Mouse (Mus musculus) neural tube, embryonic 11.5 days (tissue): Measurements from ENCODE around the gene Casr. TPM values are rescaled to one million over a fixed set of nuclear protein-coding genes. Genes with fewer than 3 reads are reported as not detected.

Experiments
- ATAC-seq: fragments of 200-750 bp; cut with Nextera tagmentation; 2 replicates; pipeline ENCODE4 v1.8.0; 2017; ENCODE audit warnings: moderate number of reproducible peaks, mild to moderate bottlenecking, moderate TSS enrichment, moderate library complexity; ENCODE audit not compliant: insufficient read depth, low FRiP score, low TSS enrichment
- DNase-seq: peaks from one replicate; pipeline ENCODE4 v3.0.0-alpha.2; 2015; ENCODE audit warnings: low spot score
- H3K27ac ChIP-seq: fragments of 300-500 bp; sonication (generic); 2 replicates; pipeline ENCODE4 v1.5.1; 2014; ENCODE audit warnings: low read depth, mild to moderate bottlenecking, low read length
- H3K27me3 ChIP-seq: fragments of 300-500 bp; sonication (generic); 2 replicates; pipeline ENCODE4 v1.6.1; 2014; ENCODE audit warnings: mild to moderate bottlenecking, low read length, mixed read lengths; ENCODE audit not compliant: control insufficient read depth, insufficient read depth
- H3K36me3 ChIP-seq: fragments of 300-500 bp; sonication (generic); 2 replicates; pipeline ENCODE4 v1.6.1; 2014; ENCODE audit warnings: mild to moderate bottlenecking, low read length, moderate library complexity, mixed read lengths; ENCODE audit not compliant: control insufficient read depth, insufficient read depth
- H3K4me1 ChIP-seq: fragments of 300-500 bp; sonication (generic); 2 replicates; pipeline ENCODE4 v1.6.1; 2014; ENCODE audit warnings: low read length, mixed read lengths; ENCODE audit not compliant: control insufficient read depth, insufficient read depth
- H3K4me2 ChIP-seq: fragments of 300-500 bp; sonication (generic); 2 replicates; pipeline ENCODE4 v1.6.1; 2014; ENCODE audit warnings: low read depth, mild to moderate bottlenecking, moderate library complexity
- H3K4me3 ChIP-seq: fragments of 300-500 bp; sonication (generic); 2 replicates; pipeline ENCODE4 v1.5.1; 2014; ENCODE audit warnings: low read depth, low read length
- H3K9ac ChIP-seq: fragments of 300-500 bp; sonication (generic); 2 replicates; pipeline ENCODE4 v1.6.1; 2014; ENCODE audit warnings: mild to moderate bottlenecking, low read length
- H3K9me3 ChIP-seq: fragments of 300-500 bp; sonication (generic); 2 replicates; pipeline ENCODE4 v1.6.1; 2016; ENCODE audit warnings: low read length; ENCODE audit not compliant: control insufficient read depth
- WGBS: fragments of 180-500 bp; shearing (Covaris S2); extraction: QIAGEN DNeasy Blood & Tissue Kit; methylation state at CpG from one replicate; pipeline ENCODE4 v1.1.7; 2014; 5-methylcytosine and 5-hydroxymethylcytosine counted together
- polyA plus RNA-seq: library from polyadenylated mRNA; unstranded; fragments of >200 nt; fragmentation: Nextera tagmentation; extraction: Ambion mirVana; gene quantifications from 2 replicates; pipeline ENCODE4 v1.2.1, GENCODE M21; 2014

Casr gene
- polyA plus RNA-seq, 1 experiment from 2014 or later, result not detected

DNA sequence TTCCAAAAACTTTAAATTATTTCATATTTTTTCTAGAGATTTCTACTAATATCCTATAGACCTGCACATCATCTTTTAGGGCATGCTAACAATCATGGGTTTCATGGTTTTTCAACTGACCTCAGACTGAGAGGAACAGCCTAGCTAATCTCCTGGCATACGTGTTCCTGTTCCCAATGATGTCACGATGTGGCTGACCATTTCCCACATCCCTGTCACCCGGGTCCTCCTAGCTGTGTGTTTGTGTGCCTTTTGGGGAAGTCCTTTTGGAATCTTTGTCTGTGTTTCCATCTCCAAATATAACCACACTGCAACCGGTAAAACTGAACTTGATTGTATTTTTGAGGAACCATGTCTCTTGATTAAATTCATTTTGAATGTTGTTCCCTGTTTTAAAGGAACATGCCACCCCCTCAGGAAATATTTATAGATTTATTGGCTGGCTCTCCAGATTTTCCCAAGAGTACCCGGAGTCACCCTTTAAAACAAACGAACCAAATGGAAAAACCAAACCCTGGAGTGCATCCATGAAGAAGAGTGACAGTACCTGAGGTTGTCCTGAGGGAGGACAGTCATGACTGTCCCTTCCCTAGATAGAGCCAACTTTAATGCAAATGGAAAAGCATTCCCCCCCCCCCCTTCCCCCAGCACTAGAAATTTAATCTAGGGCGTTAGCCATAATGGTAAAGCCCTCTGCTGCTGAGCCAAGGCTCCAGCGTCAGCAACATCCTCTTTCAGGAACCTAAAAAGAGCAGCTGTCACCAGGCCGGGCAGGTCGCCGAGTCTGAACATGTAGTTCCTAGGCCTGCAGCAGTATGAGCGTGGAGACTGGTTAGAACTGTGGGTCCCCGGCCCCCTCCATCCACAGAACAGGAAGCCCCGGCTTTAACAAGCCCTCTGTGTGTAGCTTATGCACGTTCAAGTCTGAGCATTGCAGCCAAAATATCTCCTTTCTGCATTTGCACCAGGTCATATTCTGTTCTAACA, 31.1 kb downstream of the Casr start:
- Histone ChIP-seq H3K27ac (no peak overlapping the region), H3K36me3 (no peaks in the 10 kb centered on the region), H3K9ac (no peak overlapping the region), H3K4me1 (no peaks in the 10 kb centered on the region), H3K9me3 (no peaks in the 10 kb centered on the region), H3K27me3 (no peaks in the 10 kb centered on the region), H3K4me3 (no peak overlapping the region), H3K4me2 (no peak overlapping the region)
- WGBS, result 79% methylated on average over 15 of the region's 15 CpGs
- ATAC-seq, result no peak
- DNase-seq, result no peak

DNA sequence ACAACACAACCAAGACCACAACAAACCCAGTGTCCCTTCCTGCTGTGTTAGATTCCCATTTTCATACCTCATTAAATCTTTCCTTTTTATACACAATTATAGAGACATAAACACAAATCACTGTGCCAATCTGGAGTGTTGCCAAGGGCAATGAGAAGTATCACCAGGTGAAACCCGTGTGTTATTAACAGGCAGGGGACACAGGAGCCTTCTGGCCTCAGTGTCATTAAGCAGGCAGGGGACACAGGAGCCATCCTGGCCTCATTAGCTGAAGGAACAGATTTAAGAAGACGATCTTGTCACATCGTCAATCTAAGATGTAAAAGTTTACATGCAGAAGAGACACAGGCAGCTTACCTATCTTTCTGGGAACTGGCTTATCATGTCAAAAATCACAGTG, 33.1 kb downstream of the Casr start:
- no peaks in the 10 kb centered on the region for H3K27me3 ChIP-seq
- H3K9ac ChIP-seq, result no peak overlapping the region
- no peaks in the 10 kb centered on the region for H3K36me3 ChIP-seq
- 85% methylated on average over 3 of the region's 3 CpGs for WGBS
- H3K4me1 ChIP-seq, result no peaks in the 10 kb centered on the region
- ATAC-seq (no peak), DNase-seq (no peak)
- no peak overlapping the region for H3K27ac ChIP-seq
- H3K9me3 ChIP-seq, result no peaks in the 10 kb centered on the region
- H3K4me3 ChIP-seq, result no peak overlapping the region
- no peak overlapping the region for H3K4me2 ChIP-seq

DNA sequence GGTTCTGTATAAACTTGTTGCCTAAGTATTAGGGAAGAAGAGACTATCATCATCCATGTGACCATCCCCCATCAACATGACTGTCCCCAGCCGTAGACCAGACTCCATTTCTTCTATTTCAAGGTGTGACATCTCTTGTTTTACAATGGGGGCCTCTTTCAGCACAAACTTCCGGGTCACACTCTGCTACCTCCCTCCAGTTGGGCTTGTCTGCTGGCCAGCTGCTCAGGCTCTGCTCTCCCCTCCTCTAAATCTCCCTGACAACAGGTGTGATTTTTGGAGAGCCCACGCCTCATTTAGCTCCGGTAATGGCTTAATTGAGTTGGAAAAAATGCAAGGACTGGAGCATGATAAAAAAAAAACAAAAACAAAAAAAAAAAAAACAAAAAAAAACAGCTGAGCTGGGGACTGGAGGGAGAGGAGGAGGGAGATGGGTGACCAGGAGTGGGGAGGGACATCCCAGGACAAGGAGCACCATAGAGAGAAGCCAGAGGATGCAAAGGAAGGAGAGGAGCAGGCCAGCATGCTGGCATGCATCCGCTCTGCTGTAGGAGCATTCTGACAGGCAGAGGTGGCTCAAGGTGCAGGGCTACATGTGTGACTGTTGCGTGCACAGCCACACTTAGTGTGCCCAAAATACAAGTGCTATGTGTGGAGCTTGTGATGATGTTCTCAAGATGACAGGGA, 35.2 kb downstream of the Casr start:
- WGBS, result 56% methylated on average over 6 of the region's 6 CpGs
- no peak overlapping the region for H3K4me2 ChIP-seq

DNA sequence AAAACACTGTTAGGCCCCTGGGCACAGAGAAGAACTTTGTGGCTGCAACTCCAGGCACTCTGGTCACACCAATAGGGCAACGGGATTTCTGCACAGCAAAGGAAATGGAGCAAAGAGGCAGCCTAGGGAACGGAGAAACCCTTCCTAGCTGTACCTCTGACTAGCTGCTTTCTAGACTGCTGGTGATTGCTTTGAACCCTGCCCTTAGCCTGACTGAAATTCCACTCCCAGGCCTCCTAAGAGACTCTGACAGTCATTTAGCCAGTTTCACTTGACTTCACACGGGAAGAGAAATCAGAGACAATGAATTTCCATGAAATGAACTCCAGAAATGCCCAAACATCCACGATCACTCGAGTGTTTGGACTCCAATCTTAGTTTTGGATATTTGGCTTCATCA, 38.8 kb downstream of the Casr start:
- Histone ChIP-seq H3K27me3 (no peaks in the 10 kb centered on the region), H3K27ac (no peak overlapping the region), H3K4me1 (no peaks in the 10 kb centered on the region), H3K9ac (no peak overlapping the region), H3K4me2 (no peak overlapping the region), H3K9me3 (no peaks in the 10 kb centered on the region), H3K4me3 (no peak overlapping the region), H3K36me3 (no peaks in the 10 kb centered on the region)
- DNase-seq, result no peak
- WGBS, result 76% methylated on average over 5 of the region's 5 CpGs
- ATAC-seq, result no peak

More for the DNA sequence above, 35.2 kb downstream of the Casr start:
- no peaks in the 10 kb centered on the region for H3K9me3 ChIP-seq
- DNase-seq (no peak), ATAC-seq (no peak)
- no peaks in the 10 kb centered on the region for H3K27me3 ChIP-seq
- no peak overlapping the region for H3K27ac ChIP-seq
- H3K4me3 ChIP-seq, result no peak overlapping the region
- no peaks in the 10 kb centered on the region for H3K4me1 ChIP-seq
- no peak overlapping the region for H3K9ac ChIP-seq
- no peaks in the 10 kb centered on the region for H3K36me3 ChIP-seq

DNA sequence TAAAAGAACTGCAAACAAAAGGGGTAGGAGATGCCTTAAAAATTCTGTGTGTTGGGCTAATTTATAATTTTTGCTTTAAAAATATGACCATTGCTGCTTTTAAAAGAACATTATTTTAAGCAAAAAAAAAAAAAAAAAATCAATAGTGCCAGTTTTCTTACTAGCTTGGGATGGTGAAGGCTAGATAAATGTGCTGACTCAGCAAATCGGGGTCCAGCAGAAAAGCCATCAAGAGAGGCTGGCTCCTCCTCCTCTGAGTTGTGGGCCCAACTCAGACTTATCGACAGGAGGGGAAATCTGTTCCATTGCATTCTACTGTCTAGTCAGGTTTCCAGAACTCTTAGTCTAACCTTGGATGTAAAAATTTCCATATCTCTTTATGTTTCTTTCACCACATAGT, 45.6 kb downstream of the Casr start:
- no peak overlapping the region for H3K4me3 ChIP-seq
- H3K27me3 ChIP-seq, result no peaks in the 10 kb centered on the region
- H3K9me3 ChIP-seq, result no peaks in the 10 kb centered on the region
- H3K9ac ChIP-seq, result no peak overlapping the region
- 83% methylated on average over 2 of the region's 2 CpGs for WGBS
- no peak for DNase-seq
- no peaks in the 10 kb centered on the region for H3K36me3 ChIP-seq
- no peaks in the 10 kb centered on the region for H3K4me1 ChIP-seq
- no peak overlapping the region for H3K4me2 ChIP-seq
- ATAC-seq, result no peak
- H3K27ac ChIP-seq, result no peak overlapping the region

DNA sequence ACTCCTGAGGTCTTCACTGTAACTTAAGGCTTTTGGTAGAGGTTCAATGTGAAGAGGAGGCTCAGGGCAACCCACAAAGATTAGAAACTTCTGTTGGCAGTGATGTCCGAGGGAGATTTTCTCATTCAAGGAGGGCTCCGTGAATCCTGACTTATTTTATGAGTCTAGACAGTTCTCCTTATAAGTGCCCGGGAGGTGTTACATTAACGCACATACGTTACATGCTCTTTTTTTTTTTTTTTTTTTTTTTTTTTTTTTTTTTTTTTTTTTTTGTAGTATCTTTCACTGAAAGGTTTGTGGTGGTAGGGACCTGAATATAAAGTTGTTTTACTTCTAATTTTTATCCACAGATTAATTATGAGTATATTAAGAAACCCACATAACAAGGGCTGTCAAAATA, 54.6 kb downstream of the Casr start:
- H3K27me3 ChIP-seq, result no peaks in the 10 kb centered on the region
- ATAC-seq, result no peak
- H3K4me2 ChIP-seq, result no peak overlapping the region
- no peak overlapping the region for H3K4me3 ChIP-seq
- no peak for DNase-seq
- 88% methylated on average over 5 of the region's 5 CpGs for WGBS
- no peaks in the 10 kb centered on the region for H3K4me1 ChIP-seq
- no peak overlapping the region for H3K27ac ChIP-seq
- no peaks in the 10 kb centered on the region for H3K36me3 ChIP-seq
- H3K9me3 ChIP-seq, result no peaks in the 10 kb centered on the region
- H3K9ac ChIP-seq, result no peak overlapping the region

DNA sequence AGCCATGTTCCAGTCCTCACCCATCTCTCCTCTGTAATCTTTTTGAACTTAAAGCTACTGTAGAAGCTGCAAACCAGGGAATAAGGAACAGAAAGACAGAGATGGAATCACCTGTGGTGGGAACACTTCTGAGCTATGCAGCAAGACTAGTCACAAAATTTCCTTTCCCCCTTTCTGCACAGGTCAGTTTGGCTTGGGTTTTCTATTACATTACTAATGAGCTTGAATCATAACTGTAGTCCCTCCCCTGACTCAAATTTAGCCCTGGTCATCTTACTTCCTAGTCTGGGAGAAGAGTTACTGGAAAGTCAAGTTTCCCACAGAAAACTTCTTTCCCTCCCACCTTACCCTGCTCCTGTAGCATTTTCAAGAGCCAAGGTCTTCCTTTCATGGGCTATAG, 55.1 kb downstream of the Casr start:
- no peaks in the 10 kb centered on the region for H3K9me3 ChIP-seq
- DNase-seq (no peak), ATAC-seq (no peak)
- no peak overlapping the region for H3K4me2 ChIP-seq
- H3K4me1 ChIP-seq, result no peaks in the 10 kb centered on the region
- no peak overlapping the region for H3K9ac ChIP-seq
- H3K27ac ChIP-seq, result no peak overlapping the region
- no peaks in the 10 kb centered on the region for H3K36me3 ChIP-seq
- no peaks in the 10 kb centered on the region for H3K27me3 ChIP-seq
- no peak overlapping the region for H3K4me3 ChIP-seq

DNA sequence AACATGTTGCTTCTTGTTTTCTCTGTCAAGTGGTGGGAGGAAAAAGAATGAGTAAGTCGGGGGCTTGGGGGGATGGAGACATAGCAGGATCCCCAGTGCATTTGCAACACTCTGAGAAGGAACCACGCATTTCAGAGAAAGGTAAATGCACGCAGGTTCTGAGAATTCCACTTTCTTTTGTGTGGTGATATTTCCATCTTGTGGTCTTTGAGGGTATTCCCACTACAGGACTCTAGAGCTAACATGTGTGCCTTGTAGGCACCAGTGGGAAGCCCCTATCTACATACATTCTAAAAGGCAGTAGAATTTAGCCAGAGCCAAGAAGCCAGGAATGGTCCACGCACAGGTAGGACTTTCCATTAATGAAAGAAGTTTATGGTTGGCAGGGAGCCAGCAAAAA, 56.0 kb downstream of the Casr start:
- 56% methylated on average over 4 of the region's 4 CpGs for WGBS
- Histone ChIP-seq H3K27me3 (no peaks in the 10 kb centered on the region), H3K9me3 (no peaks in the 10 kb centered on the region), H3K27ac (no peak overlapping the region), H3K4me1 (no peaks in the 10 kb centered on the region), H3K4me2 (no peak overlapping the region), H3K4me3 (no peak overlapping the region), H3K36me3 (no peaks in the 10 kb centered on the region), H3K9ac (no peak overlapping the region)
- ATAC-seq (no peak), DNase-seq (no peak)

DNA sequence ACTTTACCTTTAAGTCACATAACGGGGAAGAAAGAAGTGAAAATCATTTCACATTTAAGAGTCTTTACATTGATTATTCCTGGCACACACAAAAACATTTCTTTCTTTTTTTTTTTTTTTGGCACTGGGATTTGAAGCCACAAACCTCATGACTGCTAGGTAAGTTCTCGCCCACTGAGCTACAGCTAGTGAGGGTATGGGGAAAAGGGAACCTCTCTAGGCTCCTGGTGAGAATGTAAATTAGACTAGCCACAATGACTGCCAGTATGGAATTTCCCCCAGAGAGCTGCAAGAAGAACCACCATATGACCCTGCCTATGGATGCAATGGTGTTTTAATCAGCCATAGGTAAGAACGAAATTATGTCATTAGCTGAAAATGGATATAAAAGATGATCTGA, 56.8 kb downstream of the Casr start:
- no peak for ATAC-seq
- 68% methylated on average over 3 of the region's 3 CpGs for WGBS
- no peaks in the 10 kb centered on the region for H3K4me1 ChIP-seq
- H3K9ac ChIP-seq, result no peak overlapping the region
- no peaks in the 10 kb centered on the region for H3K9me3 ChIP-seq
- no peak overlapping the region for H3K4me3 ChIP-seq
- H3K36me3 ChIP-seq, result no peaks in the 10 kb centered on the region
- no peak overlapping the region for H3K27ac ChIP-seq
- no peaks in the 10 kb centered on the region for H3K27me3 ChIP-seq
- H3K4me2 ChIP-seq, result no peak overlapping the region
- no peak for DNase-seq
